11 mouse cellular contexts compared by ENCODE assay signal in the genomic region with DNA sequence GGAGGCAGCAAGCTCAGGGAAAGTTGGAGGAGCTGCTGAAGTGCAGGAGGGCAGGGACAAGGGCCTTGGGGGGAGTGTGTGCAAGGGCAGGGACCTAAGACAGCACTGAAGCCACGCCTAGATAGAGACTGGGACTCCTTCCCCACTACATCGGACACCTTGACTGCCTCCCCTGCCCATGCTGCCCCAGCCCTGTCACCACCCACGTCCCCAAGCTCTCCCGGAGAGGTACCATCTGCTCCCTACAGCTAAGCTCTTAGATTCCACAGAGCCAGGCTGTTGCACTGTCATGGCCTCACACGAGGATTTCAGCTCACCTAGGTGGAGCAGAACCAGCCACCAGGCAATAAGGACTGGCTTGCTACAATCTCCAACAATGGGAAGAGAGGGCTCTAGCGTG. TPM values are rescaled to one million over a fixed set of nuclear protein-coding genes. Genes with fewer than 3 reads are reported as not detected.
A peak's percentile ranks its signal among the peaks of the same experiment; 100 is the strongest.
DNase-seq lines count a peak whose midpoint lies in the region; ATAC-seq and TF ChIP-seq lines count a peak whose summit lies in the region.
"Had no signal": no experiment of that assay in that cellular context is flagged by ENCODE, and none has a peak within 500 bp of the region (broad histone marks: within the 10 kb centered on the region; RNA-seq: fewer than 3 reads in every experiment).

No protein-coding gene starts in this region.

- no peaks in the 10 kb centered on the region for H3K27me3 ChIP-seq in liver, embryonic 11.5 days (replicated peaks; ENCODE audit: control insufficient read depth, insufficient read depth, low read length)
- no peaks in the 10 kb centered on the region for H3K27me3 ChIP-seq in neural tube, embryonic 15.5 days (replicated peaks)

- TF ChIP-seq CTCF in layer of hippocampus, adult 2 months (conservative IDR thresholded peaks at IDR 0.05): no peak

- H3K4me1 ChIP-seq in liver, embryonic 11.5 days (replicated peaks; ENCODE audit: control insufficient read depth, insufficient read depth, low read length): peaks cover 65% of the 10 kb centered on the region
- H3K4me1 ChIP-seq in neural tube, embryonic 15.5 days: peaks cover 39% of the 10 kb centered on the region

- no peaks in the 10 kb centered on the region for H3K9me3 ChIP-seq in liver, embryonic 11.5 days (ENCODE audit: control insufficient read depth, low read length)
- H3K9me3 ChIP-seq in neural tube, embryonic 15.5 days (replicated peaks): no peaks in the 10 kb centered on the region

- 60% methylated on average over 6 of the region's 6 CpGs for WGBS in liver, embryonic 11.5 days
- WGBS in neural tube, embryonic 15.5 days: 52% methylated on average over 6 of the region's 6 CpGs

- ATAC-seq in liver, embryonic 11.5 days (replicated peaks; ENCODE audit: low FRiP score): no peak
- no peak for ATAC-seq in neural tube, embryonic 15.5 days (ENCODE audit: low FRiP score)

- H3K36me3 ChIP-seq in liver, embryonic 11.5 days (ENCODE audit: control insufficient read depth, insufficient read depth, low read length): no peaks in the 10 kb centered on the region
- peaks cover 7% of the 10 kb centered on the region; the same call in 1 of the 2 replicates for H3K36me3 ChIP-seq in neural tube, embryonic 15.5 days

- H3K4me3 ChIP-seq in liver, embryonic 11.5 days (ENCODE audit: low read depth, low read length): no peak overlapping the region
- H3K4me3 ChIP-seq in layer of hippocampus, adult 2 months: no peak overlapping the region
- H3K4me3 ChIP-seq in neural tube, embryonic 15.5 days (replicated peaks): no peak overlapping the region

- H3K9ac ChIP-seq in liver, embryonic 11.5 days (ENCODE audit: low read depth, low read length): peak overlapping the region; percentile 1; the same call in 1 of the 2 replicates
- H3K9ac ChIP-seq in neural tube, embryonic 15.5 days (replicated peaks): no peak overlapping the region

- no peak for DNase-seq in liver, embryonic 11.5 days (ENCODE audit: low spot score)
- DNase-seq in liver: no peak
- peak; percentile 75 to 77 for DNase-seq in cerebellum, postnatal 25 days
- DNase-seq in layer of hippocampus, adult 2 months (ENCODE audit: low spot score in 2 of 2): peak; percentile 45 to 65
- no peak for DNase-seq in thymus, postnatal 14 days
- DNase-seq in ovary, postnatal 14 days (ENCODE audit: low spot score): no peak
- DNase-seq: adrenal gland, adult 8-10 months; kidney, postnatal 4 days; thymus, postnatal 4 days had no signal

- no peak overlapping the region for H3K4me2 ChIP-seq in liver, embryonic 11.5 days
- H3K4me2 ChIP-seq in neural tube, embryonic 15.5 days: no peak overlapping the region

- no peak overlapping the region for H3K27ac ChIP-seq in liver, embryonic 11.5 days (ENCODE audit: low read depth, low read length)
- peak overlapping the region; percentile 96 for H3K27ac ChIP-seq in layer of hippocampus, adult 2 months
- H3K27ac ChIP-seq in neural tube, embryonic 15.5 days (replicated peaks): peak overlapping the region; percentile 1; the same call in 1 of the 2 replicates

RNA-seq across cellular contexts. Expression of a gene that starts 22.4 kb away (rescaled TPM):
- polyA plus RNA-seq in liver, embryonic 11.5 days (2014; fragmentation: Nextera tagmentation; extraction: Ambion mirVana): 11.3 and 13.1 TPM in 2 replicates
- total RNA-seq in layer of hippocampus, adult 2 months (2021): 100 to 1,000 TPM; 191 to 208 TPM
- 44.9 and 45.6 TPM in 2 replicates for polyA plus RNA-seq in neural tube, embryonic 15.5 days (2015; fragmentation: Nextera tagmentation; extraction: Ambion mirVana)

RNA-seq across cellular contexts. Expression of a gene that starts 43.6 kb away (rescaled TPM):
- 0.43 and 0.48 TPM in 2 replicates for polyA plus RNA-seq in liver, embryonic 11.5 days (2014; fragmentation: Nextera tagmentation; extraction: Ambion mirVana)
- under 1 TPM; 0.29 to 0.56 TPM for total RNA-seq in layer of hippocampus, adult 2 months (2021)
- polyA plus RNA-seq in neural tube, embryonic 15.5 days (2015; fragmentation: Nextera tagmentation; extraction: Ambion mirVana): 3.1 and 6.4 TPM in 2 replicates
- total RNA-seq: MEL had no signal

RNA-seq across cellular contexts. Expression of a gene that starts 59.8 kb away (rescaled TPM):
- 13.0 and 16.8 TPM in 2 replicates for polyA plus RNA-seq in liver, embryonic 11.5 days (2014; fragmentation: Nextera tagmentation; extraction: Ambion mirVana)
- 10 to 100 TPM; 56.8 to 60.2 TPM for total RNA-seq in layer of hippocampus, adult 2 months (2021)
- 33.3 and 35.0 TPM in 2 replicates for polyA plus RNA-seq in neural tube, embryonic 15.5 days (2015; fragmentation: Nextera tagmentation; extraction: Ambion mirVana)

Comparison
In these comparisons a context has a peak if more than half of its experiments do, and no peak if none do; other contexts are left out.
1. DNase-seq: peak in cerebellum, postnatal 25 days (2 of 2) and layer of hippocampus, adult 2 months (2 of 2); none in liver, embryonic 11.5 days (single experiment), liver (single experiment), thymus, postnatal 14 days (single experiment) and ovary, postnatal 14 days (single experiment).